Mouse (Mus musculus) ovary, adult 2 months (tissue): ENCODE data around the gene Gm14410. TPM values are rescaled to one million over a fixed set of nuclear protein-coding genes. Genes with fewer than 3 reads are reported as not detected.

ENCODE experiments used
- polyA plus RNA-seq: library from polyadenylated mRNA; depleted of rRNA; stranded (reverse); fragments of >200 nt; gene quantifications from 2 replicates; pipeline ENCODE4 v1.2.3, GENCODE M21; 2012; rRNA removed

Gene Gm14410
- polyA plus RNA-seq = 2.0 and 2.4 TPM in 2 replicates

DNA sequence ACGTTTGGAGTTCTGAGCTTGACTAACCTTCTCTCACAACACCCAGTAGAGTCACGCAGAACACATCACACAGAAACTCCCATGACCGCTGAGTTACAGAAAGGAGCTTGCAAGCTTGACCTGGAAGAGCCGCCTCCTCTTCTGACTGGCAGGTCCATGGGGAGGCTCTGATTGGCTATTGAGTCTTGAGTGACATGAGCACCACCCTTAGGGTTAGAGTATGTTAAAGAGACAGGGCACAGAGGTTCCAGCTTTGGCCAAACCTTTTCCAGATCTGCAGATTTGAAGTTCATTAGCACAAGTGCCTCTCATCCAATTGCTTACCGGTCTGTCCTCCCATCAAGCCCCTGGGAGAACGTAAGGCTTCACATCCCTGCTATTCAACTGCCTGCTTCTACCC lies at the start of gene Gm14410:
Gm14410 (minus strand) TSS at position 81 of the 400 bp plus-strand sequence.

Other genes with a start within 250 kb of the Gm14410 start
- 1.2 and 5.6 TPM in 2 replicates for gene Gm14419, start 205.5 kb downstream of the Gm14410 start, polyA plus RNA-seq
- not detected in 2 replicates for gene Gm14401, start 132.1 kb downstream of the Gm14410 start, polyA plus RNA-seq
- gene Gm14409, start 60.6 kb upstream of the Gm14410 start, polyA plus RNA-seq = not detected in 2 replicates
- not detected in 2 replicates for gene Gm14412, start 117.9 kb upstream of the Gm14410 start, polyA plus RNA-seq
- gene Gm14418, start 191.9 kb upstream of the Gm14410 start, polyA plus RNA-seq = 0.47 and 0.85 TPM in 2 replicates